Mouse (Mus musculus): ENCODE data around the gene Ncaph2. TPM values are rescaled to one million over a fixed set of nuclear protein-coding genes. Genes with fewer than 3 reads are reported as not detected.

The Ncaph2 gene
- polyA plus RNA-seq, 1 experiment from 2014 or later: 168 TPM

DNA sequence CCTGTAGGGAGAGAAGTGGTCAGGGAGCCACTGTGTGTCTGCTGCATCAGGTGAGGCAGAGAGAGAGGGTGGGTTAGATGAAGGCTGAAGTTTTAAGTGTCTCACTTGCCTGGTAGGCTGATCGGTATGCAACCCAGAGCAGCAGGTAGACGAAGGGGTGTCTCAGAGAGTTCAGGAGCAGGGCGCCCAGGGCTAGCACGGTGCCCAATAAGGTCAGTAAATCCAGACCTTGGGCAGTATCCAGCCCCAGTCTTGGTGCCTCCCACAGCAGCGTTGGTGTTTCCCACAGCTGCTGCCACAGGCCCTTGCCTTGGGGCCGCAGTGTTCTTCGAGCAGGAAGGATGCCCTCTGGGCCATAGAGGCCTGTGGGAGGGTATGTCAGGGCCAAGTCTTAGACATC, 1.1 kb upstream of the Ncaph2 start:
- peak overlapping the region; percentile 74 for H3K4me3 ChIP-seq (ENCODE audit: low read depth, low read length)
- H3K27ac ChIP-seq (ENCODE audit: low read depth, low read length): no peak overlapping the region
- H3K36me3 ChIP-seq (ENCODE audit: control insufficient read depth, insufficient read depth, low read length): peaks cover 19% of the 10 kb centered on the region
- peaks cover 14% of the 10 kb centered on the region for H3K4me1 ChIP-seq (ENCODE audit: control insufficient read depth, insufficient read depth, low read length)
- H3K4me2 ChIP-seq: peak overlapping the region; percentile 85
- peak; percentile 83 for DNase-seq (ENCODE audit: low spot score, missing footprints)
- H3K27me3 ChIP-seq (ENCODE audit: control insufficient read depth, insufficient read depth, low read length): no peaks in the 10 kb centered on the region
- H3K9me3 ChIP-seq (ENCODE audit: control insufficient read depth, low read length): no peaks in the 10 kb centered on the region
- 89% methylated on average over 7 of the region's 7 CpGs for WGBS
- peak overlapping the region; percentile 82 for H3K9ac ChIP-seq (ENCODE audit: low read length)
- ATAC-seq (ENCODE audit: low FRiP score): no peak

DNA sequence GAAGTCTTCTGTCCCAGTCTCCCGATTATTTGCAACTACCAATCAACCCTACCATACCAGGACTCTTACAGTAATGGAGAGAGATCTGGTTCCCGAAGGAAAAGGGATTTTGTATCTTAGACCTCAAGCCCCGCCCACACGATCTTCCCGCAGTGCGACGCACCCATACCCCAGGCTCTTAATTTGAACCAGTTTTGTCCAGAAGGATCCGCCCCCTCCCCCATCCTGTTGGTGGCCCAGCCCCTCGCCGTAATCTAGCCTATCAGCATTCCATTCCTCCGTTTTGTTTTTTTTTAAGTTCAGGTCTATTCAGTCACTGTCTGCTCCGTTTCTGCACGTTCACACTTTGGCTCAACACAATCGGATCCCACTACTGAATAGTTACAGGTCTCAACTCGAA, 853 bp downstream of the Ncaph2 start:
- Histone ChIP-seq H3K9ac (ENCODE audit: low read length) (peak overlapping the region; percentile 82), H3K4me2 (peak overlapping the region; percentile 85), H3K4me3 (ENCODE audit: low read depth, low read length) (peak overlapping the region; percentile 74), H3K36me3 (ENCODE audit: control insufficient read depth, insufficient read depth, low read length) (peaks cover 15% of the 10 kb centered on the region), H3K27ac (ENCODE audit: low read depth, low read length) (0 out of 2 replicates have a peak overlapping the region, but pooled peaks have one; percentile 69), H3K27me3 (ENCODE audit: control insufficient read depth, insufficient read depth, low read length) (no peaks in the 10 kb centered on the region), H3K4me1 (ENCODE audit: control insufficient read depth, insufficient read depth, low read length) (peaks cover 14% of the 10 kb centered on the region), H3K9me3 (ENCODE audit: control insufficient read depth, low read length) (no peaks in the 10 kb centered on the region)
- DNase-seq (ENCODE audit: low spot score, missing footprints) (peak; percentile 98), ATAC-seq (ENCODE audit: low FRiP score) (peak; percentile 75)
- under 1% methylated on average over 15 of the region's 15 CpGs for WGBS

DNA sequence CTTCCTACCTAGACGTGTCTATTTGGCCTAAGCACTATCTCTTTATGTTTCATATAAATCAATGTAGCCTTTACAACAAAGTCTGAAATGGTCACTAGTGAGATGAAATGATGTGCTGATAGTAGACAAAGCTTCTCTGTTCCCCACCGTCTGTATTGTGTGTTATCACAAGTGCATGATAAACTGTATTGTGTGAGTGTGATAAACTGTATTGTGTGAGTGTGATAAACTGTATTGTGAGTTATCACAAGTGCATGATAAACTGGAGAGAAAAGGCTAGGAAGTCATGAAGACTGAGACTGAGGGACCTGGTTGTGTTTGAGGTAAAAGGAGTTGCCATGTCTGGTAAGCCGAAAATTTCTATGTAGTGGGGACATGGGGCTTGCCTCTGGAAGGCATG, 3.3 kb downstream of the Ncaph2 start:
- H3K27ac ChIP-seq (ENCODE audit: low read depth, low read length): no peak overlapping the region
- H3K9me3 ChIP-seq (ENCODE audit: control insufficient read depth, low read length): no peaks in the 10 kb centered on the region
- H3K36me3 ChIP-seq (ENCODE audit: control insufficient read depth, insufficient read depth, low read length): peaks cover 3% of the 10 kb centered on the region
- H3K4me1 ChIP-seq (ENCODE audit: control insufficient read depth, insufficient read depth, low read length): peaks cover 14% of the 10 kb centered on the region
- H3K27me3 ChIP-seq (ENCODE audit: control insufficient read depth, insufficient read depth, low read length): no peaks in the 10 kb centered on the region
- WGBS: 95% methylated on average over 3 of the region's 3 CpGs
- no peak overlapping the region for H3K9ac ChIP-seq (ENCODE audit: low read length)
- DNase-seq (ENCODE audit: low spot score, missing footprints): no peak
- H3K4me2 ChIP-seq: no peak overlapping the region
- H3K4me3 ChIP-seq (ENCODE audit: low read depth, low read length): no peak overlapping the region
- no peak for ATAC-seq (ENCODE audit: low FRiP score)

DNA sequence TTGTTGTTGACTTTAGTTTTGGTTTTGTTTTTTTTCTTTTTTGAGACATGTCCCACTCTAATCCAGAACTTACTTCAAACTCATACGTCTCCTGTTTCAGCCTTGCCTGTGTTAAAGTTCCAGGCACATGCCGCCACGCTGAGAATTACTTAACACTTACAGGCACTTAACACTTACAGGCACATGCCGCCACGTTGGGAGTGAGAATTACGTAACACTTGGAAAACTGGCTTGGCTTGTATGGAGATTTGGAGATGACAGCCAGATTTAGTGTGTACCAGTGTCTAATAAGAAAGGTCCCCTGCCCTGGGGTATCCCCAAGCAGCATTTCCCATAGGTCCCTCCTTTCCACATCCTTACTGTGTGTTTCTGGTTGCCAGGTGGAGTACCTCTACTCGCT, 7.5 kb downstream of the Ncaph2 start:
- Histone ChIP-seq H3K9me3 (ENCODE audit: control insufficient read depth, low read length) (no peaks in the 10 kb centered on the region), H3K36me3 (ENCODE audit: control insufficient read depth, insufficient read depth, low read length) (peaks cover 28% of the 10 kb centered on the region), H3K27ac (ENCODE audit: low read depth, low read length) (no peak overlapping the region), H3K4me2 (no peak overlapping the region), H3K27me3 (ENCODE audit: control insufficient read depth, insufficient read depth, low read length) (no peaks in the 10 kb centered on the region), H3K9ac (ENCODE audit: low read length) (no peak overlapping the region), H3K4me3 (ENCODE audit: low read depth, low read length) (no peak overlapping the region), H3K4me1 (ENCODE audit: control insufficient read depth, insufficient read depth, low read length) (no peaks in the 10 kb centered on the region)
- ATAC-seq (ENCODE audit: low FRiP score): no peak
- WGBS: 95% methylated on average over 7 of the region's 7 CpGs
- DNase-seq (ENCODE audit: low spot score, missing footprints): no peak

DNA sequence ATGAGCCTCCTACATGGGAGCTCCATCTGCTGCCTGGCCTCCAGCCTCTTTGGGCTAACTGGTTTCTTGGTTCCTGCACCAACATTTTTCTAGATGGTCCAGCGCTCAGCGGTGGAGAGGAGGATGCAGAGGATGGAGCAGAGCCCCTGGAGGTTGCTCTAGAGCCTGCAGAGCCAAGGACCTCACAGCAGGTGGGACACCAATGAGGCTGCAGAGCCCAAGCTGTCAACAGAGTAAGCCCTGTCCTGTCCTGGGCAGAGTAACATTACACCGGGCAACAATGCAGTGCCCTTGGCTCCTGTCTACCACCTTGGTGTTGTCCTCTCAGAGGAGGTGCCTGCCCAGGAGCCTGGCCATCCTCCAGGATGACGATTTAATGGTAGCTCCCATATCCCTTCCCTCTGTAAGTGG, 9.6 kb downstream of the Ncaph2 start:
- no peak for ATAC-seq (ENCODE audit: low FRiP score)
- Histone ChIP-seq H3K9ac (ENCODE audit: low read length) (no peak overlapping the region), H3K27me3 (ENCODE audit: control insufficient read depth, insufficient read depth, low read length) (no peaks in the 10 kb centered on the region), H3K4me2 (no peak overlapping the region), H3K4me3 (ENCODE audit: low read depth, low read length) (no peak overlapping the region), H3K4me1 (ENCODE audit: control insufficient read depth, insufficient read depth, low read length) (no peaks in the 10 kb centered on the region), H3K27ac (ENCODE audit: low read depth, low read length) (no peak overlapping the region), H3K9me3 (ENCODE audit: control insufficient read depth, low read length) (no peaks in the 10 kb centered on the region), H3K36me3 (ENCODE audit: control insufficient read depth, insufficient read depth, low read length) (peaks cover 43% of the 10 kb centered on the region)
- DNase-seq (ENCODE audit: low spot score, missing footprints): no peak
- 95% methylated on average over 4 of the region's 4 CpGs for WGBS

DNA sequence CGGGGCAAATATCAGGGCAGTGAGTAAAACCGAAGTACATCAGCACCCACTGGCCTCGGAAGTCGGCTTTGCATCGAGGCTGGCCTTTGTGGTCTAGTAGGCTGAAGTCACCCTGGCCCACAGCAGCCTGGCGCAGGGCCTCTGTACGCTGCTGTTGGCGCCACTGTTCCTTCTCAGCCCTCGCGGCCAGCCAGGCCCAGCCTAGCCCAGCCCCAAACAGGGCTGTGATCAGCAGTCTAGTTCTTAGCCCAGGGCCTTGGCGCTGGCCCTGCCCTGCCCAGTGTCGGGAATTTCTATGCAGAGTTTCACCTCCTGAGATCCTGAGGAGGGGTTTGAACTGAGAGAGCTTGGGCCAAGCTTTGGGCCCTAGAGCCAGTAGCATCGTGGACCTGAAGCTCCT, 16.5 kb downstream of the Ncaph2 start:
- H3K4me2 ChIP-seq: no peak overlapping the region
- 93% methylated on average over 13 of the region's 13 CpGs for WGBS

DNA sequence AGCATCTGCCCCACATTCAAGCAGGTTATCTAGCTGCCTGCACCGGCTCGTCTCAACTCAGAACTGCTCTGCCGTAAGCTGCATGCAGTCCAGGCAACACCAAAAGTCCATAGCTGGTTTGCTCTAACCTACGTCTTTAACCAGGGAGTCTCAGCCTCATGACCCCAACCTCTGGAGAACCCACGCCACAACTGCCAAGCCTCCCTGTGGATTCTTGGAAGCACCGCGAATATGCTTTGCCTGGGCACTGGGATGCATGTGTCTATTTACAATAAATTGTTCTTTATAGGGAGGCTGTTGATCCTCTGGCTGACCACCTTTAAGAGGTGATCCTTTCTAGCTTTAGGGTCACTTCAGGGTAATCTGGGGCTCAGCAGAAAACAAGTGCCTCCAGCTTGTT, 17.0 kb downstream of the Ncaph2 start:
- Histone ChIP-seq H3K4me1 (ENCODE audit: control insufficient read depth, insufficient read depth, low read length) (peaks cover 12% of the 10 kb centered on the region), H3K36me3 (ENCODE audit: control insufficient read depth, insufficient read depth, low read length) (peaks cover 34% of the 10 kb centered on the region), H3K27me3 (ENCODE audit: control insufficient read depth, insufficient read depth, low read length) (peaks cover 16% of the 10 kb centered on the region), H3K9ac (ENCODE audit: low read length) (no peak overlapping the region), H3K4me2 (peak overlapping the region; percentile 81), H3K27ac (ENCODE audit: low read depth, low read length) (no peak overlapping the region), H3K9me3 (ENCODE audit: control insufficient read depth, low read length) (no peaks in the 10 kb centered on the region), H3K4me3 (ENCODE audit: low read depth, low read length) (peak overlapping the region; percentile 63)
- DNase-seq (ENCODE audit: low spot score, missing footprints) (no peak), ATAC-seq (ENCODE audit: low FRiP score) (no peak)
- 82% methylated on average over 7 of the region's 7 CpGs for WGBS

More for the DNA sequence above, 16.5 kb downstream of the Ncaph2 start:
- Histone ChIP-seq H3K27me3 (ENCODE audit: control insufficient read depth, insufficient read depth, low read length) (peaks cover 11% of the 10 kb centered on the region), H3K4me1 (ENCODE audit: control insufficient read depth, insufficient read depth, low read length) (peaks cover 8% of the 10 kb centered on the region), H3K36me3 (ENCODE audit: control insufficient read depth, insufficient read depth, low read length) (peaks cover 39% of the 10 kb centered on the region), H3K4me3 (ENCODE audit: low read depth, low read length) (no peak overlapping the region), H3K9me3 (ENCODE audit: control insufficient read depth, low read length) (no peaks in the 10 kb centered on the region), H3K9ac (ENCODE audit: low read length) (no peak overlapping the region), H3K27ac (ENCODE audit: low read depth, low read length) (no peak overlapping the region)
- ATAC-seq (ENCODE audit: low FRiP score) (no peak), DNase-seq (ENCODE audit: low spot score, missing footprints) (peak; percentile 80)

DNA sequence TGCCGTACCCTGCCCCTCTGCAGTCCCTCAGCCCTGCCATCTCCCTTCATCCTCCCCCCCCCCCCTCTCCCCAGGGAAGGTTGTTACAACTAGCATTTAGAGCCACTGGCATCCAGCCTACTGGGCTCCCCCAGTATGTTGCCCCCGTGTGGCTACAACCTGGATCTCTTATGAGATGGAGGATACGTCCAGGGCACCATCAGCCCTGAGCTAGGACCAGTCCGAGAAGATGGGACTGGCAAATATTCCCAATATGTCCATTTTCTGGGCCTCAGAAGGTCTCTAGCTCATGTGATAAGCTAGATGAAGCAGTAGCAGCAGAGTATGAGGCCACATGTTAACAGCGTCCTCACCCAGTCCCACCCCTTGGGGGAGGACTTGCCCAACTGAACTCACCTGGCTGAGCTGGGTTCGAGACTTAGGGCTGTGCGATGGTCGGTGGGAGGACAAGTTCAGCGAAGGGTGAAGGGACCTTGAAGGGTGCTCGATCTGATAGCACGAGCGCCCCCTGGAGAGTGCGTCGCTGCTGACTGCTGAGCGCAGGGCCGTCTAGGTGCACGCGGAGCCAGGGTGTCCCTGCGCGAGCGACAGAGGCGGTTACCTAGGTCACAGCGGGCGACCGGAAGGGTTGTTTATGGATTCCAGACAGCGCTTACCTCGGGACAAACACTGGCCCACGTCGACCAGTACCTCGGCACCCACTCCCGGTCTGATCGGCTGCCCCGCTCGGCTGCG, 17.7 kb downstream of the Ncaph2 start:
- peaks cover 32% of the 10 kb centered on the region for H3K36me3 ChIP-seq (ENCODE audit: control insufficient read depth, insufficient read depth, low read length)
- ATAC-seq (ENCODE audit: low FRiP score) (peak; percentile 83), DNase-seq (ENCODE audit: low spot score, missing footprints) (peak; percentile 97)
- peak overlapping the region; percentile 89 for H3K27ac ChIP-seq (ENCODE audit: low read depth, low read length)
- peaks cover 13% of the 10 kb centered on the region for H3K4me1 ChIP-seq (ENCODE audit: control insufficient read depth, insufficient read depth, low read length)
- H3K9ac ChIP-seq (ENCODE audit: low read length): peak overlapping the region; percentile 86
- peak overlapping the region; percentile 81 for H3K4me2 ChIP-seq
- H3K27me3 ChIP-seq (ENCODE audit: control insufficient read depth, insufficient read depth, low read length): peaks cover 23% of the 10 kb centered on the region
- H3K4me3 ChIP-seq (ENCODE audit: low read depth, low read length): peak overlapping the region; percentile 63
- 3% methylated on average over 35 of the region's 35 CpGs for WGBS
- H3K9me3 ChIP-seq (ENCODE audit: control insufficient read depth, low read length): no peaks in the 10 kb centered on the region

DNA sequence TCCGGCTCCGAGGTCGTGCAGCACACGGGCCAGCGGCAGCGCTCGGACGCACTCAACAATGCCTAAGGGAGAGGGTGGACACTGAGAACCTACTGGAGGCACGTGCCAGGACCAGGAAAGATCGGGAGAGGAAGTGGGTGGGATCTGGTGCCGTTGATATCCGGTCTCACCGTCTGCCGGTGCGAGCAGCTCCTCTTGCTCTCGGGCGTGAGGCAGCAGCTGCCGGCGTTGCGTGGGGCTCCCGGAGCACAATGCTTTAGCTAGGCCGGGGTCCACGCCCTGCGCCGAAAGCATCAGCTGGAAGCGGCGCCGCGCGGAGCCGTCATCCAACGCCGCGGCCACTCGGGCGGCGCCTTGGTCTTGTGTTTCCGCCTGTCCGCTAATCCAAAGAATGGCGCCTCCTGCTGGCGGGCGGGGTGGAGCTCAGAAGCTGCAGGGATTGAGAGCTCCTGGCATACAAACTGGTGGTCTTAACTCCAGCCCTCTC, 18.3 kb downstream of the Ncaph2 start, which contains the start of gene Sco2:
Gene Sco2, minus strand, starts transcription at position 85 of the 487 bp plus-strand sequence.
- Histone ChIP-seq H3K9ac (ENCODE audit: low read length) (peak within 1 kb of the TSS; percentile 86), H3K4me1 (ENCODE audit: control insufficient read depth, insufficient read depth, low read length) (peaks cover 15% of the 10 kb centered on the region), H3K9me3 (ENCODE audit: control insufficient read depth, low read length) (no peaks in the 10 kb centered on the region), H3K36me3 (ENCODE audit: control insufficient read depth, insufficient read depth, low read length) (peaks cover 28% of the 10 kb centered on the region), H3K4me2 (peak within 1 kb of the TSS; percentile 81), H3K27ac (ENCODE audit: low read depth, low read length) (peak within 1 kb of the TSS; percentile 89), H3K4me3 (ENCODE audit: low read depth, low read length) (peak within 1 kb of the TSS; percentile 63), H3K27me3 (ENCODE audit: control insufficient read depth, insufficient read depth, low read length) (peaks cover 29% of the 10 kb centered on the region)
- ATAC-seq (ENCODE audit: low FRiP score) (peak; percentile 87), DNase-seq (ENCODE audit: low spot score, missing footprints) (peak; percentile 100)
- WGBS: under 1% methylated on average over 42 of the region's 42 CpGs

All from midbrain, embryonic 11.5 days (tissue).